Mouse (Mus musculus) mouse embryonic stem cell (cell line): ENCODE data around the gene Cflar.
"Not testable (repeated sequence)": the region's sequence is repeated elsewhere in the genome, so short reads cannot be mapped to it uniquely, and the experiment has no call there.

Experiments
- in situ Hi-C, 2 experiments: fragments of 300-500 bp; cut with MboI; formaldehyde crosslinking; loops; 1 replicate in 1 of 2; 3 replicates in 1 of 2; pipeline ENCODE4 v1.14.3; 2019 to 2020; ENCODE audit warnings: low sequenced_read_pairs in 2 of 2, low pct_unique_long_range_greater_than_20kb in 1 of 2, mixed read lengths in 1 of 2; ENCODE audit not compliant: unreplicated experiment in 1 of 2

Gene Cflar

DNA sequence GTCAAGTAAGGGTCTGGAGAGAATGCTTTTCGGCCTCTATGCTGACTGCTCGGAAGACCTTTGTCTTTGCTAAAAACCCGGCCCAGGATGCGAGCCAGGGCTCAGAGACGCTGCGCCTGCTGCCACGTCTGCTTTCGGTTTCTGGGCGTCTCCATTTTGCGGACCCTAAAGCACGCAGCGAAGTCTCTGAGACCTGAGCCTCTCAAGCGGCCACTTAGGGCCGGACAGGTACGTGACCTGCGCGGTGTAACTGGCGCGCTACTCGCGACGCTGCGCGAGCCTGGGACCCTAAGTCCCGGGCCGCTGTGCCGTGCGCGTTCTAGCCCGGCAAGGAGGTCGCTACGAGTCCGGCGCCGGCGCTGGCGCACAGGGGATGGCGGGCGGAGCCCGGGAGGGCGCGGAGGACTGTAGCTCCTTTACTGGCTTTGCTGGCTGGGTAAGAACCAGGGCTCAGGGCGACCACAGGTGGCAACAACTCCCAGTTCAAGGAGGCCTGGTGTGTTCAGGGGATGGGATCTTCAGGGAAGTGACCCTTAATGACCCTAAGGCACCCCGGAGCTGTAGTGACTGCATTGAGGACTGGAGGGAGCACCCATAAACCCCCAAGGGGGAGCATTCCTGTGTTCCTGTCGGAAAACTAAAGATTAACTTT, at the start of gene Cflar:
TSS of gene Cflar (plus strand) at position 144 of the 652 bp plus-strand sequence.
- in situ Hi-C loops, result no loop called here

DNA sequence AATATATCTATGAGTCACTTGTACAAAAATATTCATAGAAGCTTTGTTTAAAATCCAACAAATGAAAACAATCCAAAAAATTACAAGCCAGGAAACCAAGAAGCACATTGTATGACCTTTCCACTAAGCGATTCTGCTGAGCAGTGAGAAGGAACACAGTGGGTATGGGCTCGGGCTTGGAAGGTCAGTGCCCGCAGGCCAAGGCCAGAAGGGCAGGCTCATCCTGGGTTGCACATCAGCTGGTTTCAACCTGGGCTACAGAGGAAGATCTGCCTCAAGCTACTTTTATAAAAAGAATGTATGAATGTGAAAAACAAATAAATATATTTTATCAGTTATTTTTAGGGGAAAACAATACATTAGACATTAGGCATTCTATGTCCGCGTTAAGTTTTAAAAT, 48.6 kb upstream of the Cflar start:
- in situ Hi-C loops, result not testable (repeated sequence)

DNA sequence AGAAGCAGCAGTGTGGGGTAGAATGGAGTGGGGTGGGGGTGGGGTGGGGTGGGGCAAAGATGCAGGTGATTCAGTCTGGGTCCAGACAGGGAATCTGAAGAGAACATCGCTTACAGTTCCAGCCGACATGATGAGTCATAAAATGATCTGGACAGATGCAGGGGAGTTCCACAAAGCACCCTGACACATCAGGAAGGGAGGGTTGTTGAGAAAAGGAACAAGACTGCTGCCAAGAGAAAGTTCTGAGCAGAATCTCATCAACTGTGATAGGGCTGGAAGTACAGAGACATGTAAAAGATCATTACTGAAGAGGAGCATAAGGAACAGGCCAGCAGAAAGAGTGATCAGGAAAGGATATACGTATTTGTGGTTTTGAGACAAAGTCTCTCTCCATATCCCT, 47.9 kb upstream of the Cflar start:
- in situ Hi-C loops, result not testable (repeated sequence)

DNA sequence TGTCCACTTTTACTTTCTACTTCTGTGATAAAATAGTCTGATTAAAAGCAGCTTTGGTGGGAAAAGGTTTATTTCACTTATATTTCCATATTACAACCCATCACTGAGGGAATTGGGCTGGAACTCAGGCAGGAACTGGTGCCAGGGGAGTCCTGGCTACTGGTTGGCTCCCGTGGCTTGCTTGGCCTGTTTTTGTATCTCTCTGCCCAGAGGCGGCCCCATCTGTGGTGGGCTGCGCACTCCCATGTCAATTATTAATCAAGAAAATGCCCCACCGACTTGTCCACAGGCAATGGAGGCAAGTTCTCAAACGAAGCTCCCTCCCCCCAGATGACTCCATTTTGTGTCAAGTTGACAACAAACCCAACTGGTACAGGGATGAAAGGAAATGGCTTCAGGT, 43.1 kb upstream of the Cflar start:
- in situ Hi-C loops, result no loop called here

DNA sequence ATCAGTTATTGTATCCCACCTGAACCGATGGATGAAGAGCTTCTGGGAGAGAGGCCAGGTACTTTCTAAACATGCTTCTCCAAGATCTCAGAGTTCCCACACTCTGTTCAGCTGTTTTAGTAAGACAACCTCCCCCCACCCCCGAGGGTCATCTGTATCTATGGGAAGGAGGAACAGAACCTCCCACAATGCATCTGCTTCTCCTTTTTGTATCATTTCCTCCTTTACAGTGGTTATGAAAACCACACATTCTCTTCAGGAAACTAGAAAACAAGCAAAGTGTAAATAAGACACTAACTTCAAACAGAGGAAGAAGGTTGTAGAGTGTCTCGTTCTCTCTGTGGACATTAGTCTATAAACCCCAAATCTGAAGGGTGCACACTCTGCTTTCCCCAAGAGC, 41.7 kb upstream of the Cflar start:
- in situ Hi-C loops, result loop anchor here in 1 of 2 experiments (10.0 kb wide), 1 partner anchor 55 kb away; no protein-coding TSS in a partner anchor

DNA sequence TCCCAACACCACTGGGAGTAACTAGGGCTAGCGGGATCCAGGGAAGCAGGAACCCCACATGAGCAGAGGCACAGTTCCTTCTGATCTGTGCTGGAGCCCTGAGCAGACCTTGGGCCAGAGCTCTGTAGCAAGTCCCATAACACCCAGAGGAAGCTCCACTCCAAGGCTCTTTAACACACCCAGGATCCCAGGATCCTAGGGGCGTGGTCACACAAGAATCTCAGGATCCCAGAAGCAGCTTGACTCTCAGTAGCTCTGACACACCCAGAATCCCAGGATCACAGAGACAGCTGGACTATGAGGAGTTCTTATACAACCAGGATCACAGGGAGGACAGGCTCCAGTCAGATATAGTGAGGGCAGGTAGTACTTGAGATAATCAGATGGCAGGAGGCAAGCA, 39.2 kb upstream of the Cflar start:
- in situ Hi-C loops, result loop anchor here in 1 of 2 experiments (10.0 kb wide), 1 partner anchor 57 kb away; no protein-coding TSS in a partner anchor

DNA sequence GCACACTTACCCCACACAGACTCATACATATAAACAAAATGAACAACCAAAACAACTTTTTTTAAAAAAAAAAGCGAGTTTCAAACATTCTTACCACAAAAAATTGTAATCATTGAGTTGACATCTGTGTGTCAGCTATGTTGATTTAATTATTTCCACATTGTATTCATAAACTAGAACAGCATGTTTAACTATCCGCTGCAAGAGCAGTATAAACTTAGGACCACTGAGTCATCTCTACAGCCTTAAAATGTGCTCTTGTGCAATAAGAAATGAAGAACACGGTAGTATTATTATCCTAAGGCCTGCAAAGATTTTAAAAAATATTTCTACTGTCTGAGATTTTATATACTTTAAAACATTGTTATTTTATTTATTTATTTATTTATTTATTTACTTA, 36.3 kb upstream of the Cflar start:
- in situ Hi-C loops, result loop anchor here in 1 of 2 experiments (10.0 kb wide), 1 partner anchor 60 kb away; no protein-coding TSS in a partner anchor

DNA sequence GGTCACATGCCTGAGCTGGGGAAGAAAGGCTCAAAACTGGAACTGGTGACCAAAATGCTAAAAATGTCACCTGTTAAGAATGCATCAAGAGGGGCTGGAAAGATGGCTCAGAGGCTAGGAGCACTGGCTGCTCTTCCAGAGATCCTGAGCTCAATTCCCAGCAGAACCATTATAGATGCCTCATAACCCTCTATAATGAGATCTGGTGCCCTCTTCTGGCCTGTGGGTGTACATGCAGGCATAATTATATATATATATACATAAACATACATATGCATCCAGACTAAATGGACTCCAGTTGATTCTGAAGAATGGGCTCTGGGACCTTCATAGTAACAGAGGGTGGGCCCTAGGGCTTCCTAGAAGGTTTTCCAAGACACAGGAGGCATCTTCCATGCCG, 33.7 kb upstream of the Cflar start:
- in situ Hi-C loops, result loop anchor here in 1 of 2 experiments (10.0 kb wide), 1 partner anchor 63 kb away; no protein-coding TSS in a partner anchor

DNA sequence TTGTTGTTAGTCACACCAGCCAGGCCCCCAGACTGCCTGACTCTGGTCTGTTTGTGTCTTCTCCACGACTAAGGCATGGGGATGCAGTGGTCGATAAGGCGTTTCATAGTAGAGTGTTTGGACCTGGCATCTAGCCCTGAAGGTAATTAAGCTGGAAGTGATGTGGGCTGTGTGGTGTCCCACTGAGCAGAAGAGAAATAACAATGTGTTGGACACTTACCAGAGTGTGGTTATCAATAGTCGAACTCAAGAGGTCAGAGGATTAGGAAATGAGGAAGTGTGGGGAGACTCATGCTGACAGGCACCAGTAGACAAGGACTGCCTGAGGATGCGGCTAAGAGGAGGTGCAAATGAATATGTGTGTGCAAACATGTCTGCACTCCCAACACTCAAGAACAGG, 32.9 kb upstream of the Cflar start:
- in situ Hi-C loops, result loop anchor here in 1 of 2 experiments (10.0 kb wide), 1 partner anchor 64 kb away; no protein-coding TSS in a partner anchor

DNA sequence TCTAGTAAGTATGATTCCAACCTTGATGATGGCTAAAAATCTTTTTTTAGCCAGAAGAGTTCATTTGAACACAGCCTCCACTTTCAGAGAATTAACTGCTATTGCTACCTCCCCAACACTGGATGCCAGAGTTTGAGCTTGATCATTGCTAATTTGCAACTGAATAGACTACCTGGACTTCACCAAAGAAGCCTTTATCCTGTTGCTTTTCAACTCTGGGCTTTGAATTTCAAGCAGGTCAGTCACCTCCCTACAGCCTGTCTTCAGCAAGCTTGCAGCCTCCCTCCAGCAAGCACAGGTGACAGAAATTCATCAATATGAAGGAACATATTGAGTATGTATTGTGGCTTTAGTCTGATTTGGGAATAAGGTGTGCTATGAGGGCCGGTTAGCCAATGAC, 21.9 kb upstream of the Cflar start:
- in situ Hi-C loops, result no loop called here

DNA sequence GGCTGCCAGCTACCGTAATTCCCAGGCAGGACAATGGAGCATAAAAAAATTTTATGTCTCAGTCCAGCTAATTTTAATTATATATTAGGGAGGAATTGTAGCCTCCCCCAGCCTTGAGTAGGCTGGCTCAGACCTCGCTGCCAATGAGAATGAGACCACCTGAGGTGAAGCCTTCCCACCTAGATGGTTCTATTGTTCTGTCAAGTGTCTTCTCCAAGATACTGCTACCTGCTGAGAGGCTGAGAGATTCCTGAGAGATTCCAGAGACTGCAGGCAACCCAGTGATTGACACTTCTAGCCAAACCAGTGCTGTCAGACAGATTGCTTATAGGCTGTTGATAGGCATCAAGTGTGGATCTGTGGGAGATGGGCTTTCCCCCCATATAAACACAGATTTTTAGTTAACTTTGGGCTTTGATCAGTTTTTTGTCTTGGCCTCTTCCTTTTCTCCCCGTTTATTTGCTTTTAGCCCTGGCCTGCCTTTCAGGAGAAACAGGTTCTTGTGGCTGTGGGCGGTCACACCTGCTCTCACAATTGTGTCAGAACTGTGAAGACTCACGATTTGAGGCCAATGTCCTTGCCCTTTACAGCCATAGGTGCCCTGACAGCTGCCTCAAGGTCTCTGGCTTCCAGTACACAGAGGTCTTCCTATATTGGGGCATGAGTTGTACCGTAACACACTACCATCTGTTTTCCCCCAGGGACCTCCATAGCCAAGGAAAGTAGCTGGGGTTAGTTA, 21.1 kb upstream of the Cflar start:
- in situ Hi-C loops, result loop anchor here in 1 of 2 experiments (10.0 kb wide), 1 partner anchor 205 kb away; no protein-coding TSS in a partner anchor

DNA sequence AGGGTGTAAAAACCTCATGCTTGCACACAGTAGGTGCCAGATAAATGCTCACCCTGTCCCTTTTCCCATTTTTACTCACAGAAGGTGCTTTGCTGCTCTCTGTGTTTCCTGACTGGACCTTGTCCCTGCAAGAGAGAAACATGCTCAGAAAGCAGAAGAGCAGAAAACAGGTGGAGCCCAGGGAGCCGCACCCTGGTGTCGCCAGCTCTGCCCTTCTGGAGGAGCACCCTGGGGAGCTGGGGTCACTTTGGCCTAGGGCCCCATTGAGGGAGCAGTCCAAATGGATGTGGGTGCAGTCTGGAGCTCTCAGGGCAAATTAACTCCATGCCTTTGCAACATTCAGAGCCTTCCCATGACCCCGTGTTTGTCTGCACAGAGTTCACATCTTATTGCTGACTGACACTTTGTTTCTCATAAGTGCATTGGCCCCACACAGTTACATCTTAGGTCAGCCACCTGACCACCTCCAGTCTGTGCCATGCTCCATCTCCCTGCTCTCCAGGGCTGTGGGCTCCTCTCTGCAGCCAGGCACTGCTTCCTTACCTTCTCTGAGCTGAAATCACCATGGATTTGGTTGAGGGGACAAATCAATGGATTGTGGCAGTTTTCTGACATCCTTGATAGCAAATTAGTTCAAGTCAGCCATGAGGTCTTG, 20.3 kb upstream of the Cflar start:
- in situ Hi-C loops, result loop anchor here in 1 of 2 experiments (10.0 kb wide), 1 partner anchor 204 kb away; no protein-coding TSS in a partner anchor

DNA sequence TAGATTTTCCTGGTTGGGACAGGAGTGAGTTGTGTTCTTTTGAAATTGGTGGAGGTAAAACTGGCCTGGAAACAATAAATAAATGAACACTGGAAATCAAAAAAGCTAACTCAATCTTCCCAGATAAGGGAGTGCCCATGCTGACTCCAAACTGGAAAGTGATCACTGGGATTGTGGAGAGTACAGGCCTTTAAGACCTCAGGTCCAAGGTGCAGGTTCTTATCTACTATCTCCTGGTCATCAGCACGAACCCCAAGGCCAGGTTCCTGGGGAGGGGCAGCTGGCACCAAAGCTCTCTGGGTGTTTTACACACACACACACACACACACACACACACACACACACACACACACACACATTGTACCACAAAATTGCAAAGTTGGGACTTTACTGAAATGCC, 19.6 kb upstream of the Cflar start:
- in situ Hi-C loops, result loop anchor here in 1 of 2 experiments (10.0 kb wide), 1 partner anchor 203 kb away; no protein-coding TSS in a partner anchor

DNA sequence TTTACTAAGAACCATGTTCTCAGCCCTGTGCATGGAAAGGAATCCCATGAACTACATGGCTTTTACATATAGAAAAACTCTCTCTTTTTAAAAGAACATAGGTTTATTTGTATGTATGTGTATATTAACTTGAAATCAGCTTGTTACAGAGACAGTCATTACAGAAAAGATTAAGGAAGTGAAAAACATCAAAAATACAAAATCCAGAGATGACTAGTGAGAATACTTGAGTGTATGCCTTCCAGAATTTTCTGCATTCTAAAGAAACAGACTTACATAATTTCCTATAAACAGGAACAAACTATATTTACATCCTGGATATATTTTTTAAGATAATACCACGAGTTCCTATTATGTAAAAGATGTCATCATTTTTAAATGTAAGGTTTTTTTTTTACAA, 17.6 kb upstream of the Cflar start:
- in situ Hi-C loops, result loop anchor here in 1 of 2 experiments (10.0 kb wide), 1 partner anchor 201 kb away; no protein-coding TSS in a partner anchor

DNA sequence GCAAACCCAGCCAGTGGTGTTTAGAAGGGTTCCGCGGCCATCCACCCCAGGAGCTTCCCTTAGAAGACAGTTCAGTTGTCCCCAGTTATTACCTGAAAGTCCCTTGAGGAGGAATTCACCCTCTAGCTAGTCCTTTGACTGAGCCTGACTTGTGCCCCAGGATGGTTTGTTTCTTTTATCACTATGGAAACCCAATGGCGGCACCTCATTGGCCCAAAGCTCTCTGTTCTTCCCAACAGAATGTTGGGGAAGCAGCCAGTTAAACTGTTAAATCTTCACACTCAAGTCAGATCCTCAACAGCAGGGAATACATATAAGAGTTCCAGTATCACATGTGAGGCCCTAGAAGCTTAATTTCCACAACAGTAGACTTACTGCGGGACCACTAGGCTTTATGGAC, 15.5 kb upstream of the Cflar start, which contains the start of gene Als2cr12:
TSS of gene Als2cr12 (minus strand) at position 180 of the 400 bp plus-strand sequence.
- in situ Hi-C loops, result loop anchor here (5.0 to 10.0 kb wide), 2 partner anchors 199 to 201 kb away; no protein-coding TSS in a partner anchor

DNA sequence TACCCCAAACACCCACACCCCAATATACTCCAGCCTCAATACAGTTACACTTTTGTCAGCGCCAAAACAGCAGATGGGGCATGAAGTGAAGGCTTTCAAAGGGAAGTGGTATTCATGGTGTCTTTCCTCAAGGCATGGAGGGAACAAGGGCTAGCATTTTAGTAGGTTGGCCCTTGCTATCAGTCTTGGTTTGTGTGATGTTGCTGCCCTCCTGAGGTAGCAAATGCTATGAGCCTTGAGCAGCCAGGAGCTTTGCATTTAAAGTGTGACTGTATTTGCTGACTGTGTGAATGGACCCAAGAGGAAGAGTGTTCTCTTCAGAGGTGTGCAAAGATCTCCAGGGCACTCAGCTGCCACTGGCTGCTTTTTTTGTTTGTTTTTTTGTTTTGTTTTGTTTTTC, 13.7 kb upstream of the Cflar start:
- in situ Hi-C loops, result loop anchor here (5.0 to 10.0 kb wide), 2 partner anchors 197 to 200 kb away; no protein-coding TSS in a partner anchor

DNA sequence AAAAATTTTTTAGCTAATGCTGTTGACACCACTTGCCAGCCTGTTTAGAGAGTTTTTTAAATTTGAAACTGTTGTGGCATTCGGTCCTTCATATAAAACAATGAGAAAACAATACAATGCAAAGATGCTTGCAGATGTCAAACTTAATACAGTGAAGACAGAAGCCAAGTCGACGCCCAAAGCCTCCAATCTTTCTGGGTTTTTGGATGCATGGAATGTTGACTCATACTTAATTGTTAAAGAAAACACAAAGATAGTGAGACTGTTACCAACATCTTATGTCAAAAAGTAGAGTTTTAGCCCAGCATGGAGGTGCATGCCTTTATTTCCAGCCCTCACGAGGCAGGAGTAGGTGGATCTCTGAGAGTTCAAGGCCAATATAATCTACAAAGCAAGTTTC, 12.5 kb upstream of the Cflar start:
- in situ Hi-C loops, result loop anchor here (5.0 to 10.0 kb wide), 2 partner anchors 196 to 199 kb away; no protein-coding TSS in a partner anchor

DNA sequence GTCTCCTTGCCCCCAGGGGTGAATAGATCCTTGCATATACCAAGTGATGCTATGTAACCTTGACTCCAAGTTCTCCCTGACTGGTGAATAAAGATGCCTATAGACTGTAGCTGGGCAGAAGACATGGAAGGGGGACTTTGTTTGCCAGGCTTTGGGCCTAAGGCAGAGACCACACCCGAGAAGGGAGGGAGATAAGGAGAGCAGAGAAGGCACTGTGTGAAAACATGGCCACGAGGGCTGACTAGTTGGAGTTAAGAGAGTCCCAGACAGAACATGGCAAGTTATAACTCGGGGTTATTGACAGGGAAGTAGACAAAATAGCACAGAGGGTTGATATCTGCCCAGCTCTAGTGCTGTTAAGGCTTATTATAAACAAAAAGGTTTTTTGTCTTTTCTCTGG, 11.3 kb upstream of the Cflar start:
- in situ Hi-C loops, result loop anchor here (5.0 to 10.0 kb wide), 2 partner anchors 195 to 197 kb away; no protein-coding TSS in a partner anchor
